Mouse (Mus musculus): ENCODE measurements around the gene Cbfa2t3.

- TF ChIP-seq CTCF (IDR thresholded peaks at IDR 0.05; ENCODE audit: control insufficient read depth, insufficient read depth, low read length) (no peak), POLR2A (IDR thresholded peaks at IDR 0.05; ENCODE audit: borderline replicate concordance, control insufficient read depth, low read depth, low read length) (peak; percentile 71; the same call in 1 of the 2 replicates)
Measured at GRCm38 (mm10) chr8:122576648-122577022, 122.3 kb downstream of the Cbfa2t3 start, which contains the start of gene Aprt.
